9 mouse cellular contexts compared by ENCODE assay signal in the genomic region with DNA sequence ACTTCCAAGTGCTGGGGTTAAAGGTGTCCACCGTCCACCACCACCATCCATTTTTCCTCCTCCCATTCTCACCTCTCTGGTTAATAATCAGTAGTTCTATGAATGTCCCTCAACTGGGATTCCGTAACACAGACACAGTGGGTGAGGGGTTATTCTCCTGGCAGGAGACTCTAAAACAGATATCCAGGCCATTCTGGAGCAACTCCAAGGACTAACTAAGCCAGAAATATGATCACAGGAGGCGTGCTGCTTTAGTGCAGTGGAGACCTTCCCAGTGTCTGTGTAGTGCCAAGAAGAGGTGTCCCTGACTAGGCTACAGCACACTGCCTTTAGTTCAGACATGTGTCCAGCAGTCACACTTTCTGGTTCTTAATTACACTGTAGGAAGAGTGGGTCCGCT. TPM values are rescaled to one million over a fixed set of nuclear protein-coding genes. Genes with fewer than 3 reads are reported as not detected.
DNase-seq lines count a peak whose midpoint lies in the region; ATAC-seq and TF ChIP-seq lines count a peak whose summit lies in the region.
"Had no signal": no experiment of that assay in that cellular context is flagged by ENCODE, and none has a peak within 500 bp of the region (broad histone marks: within the 10 kb centered on the region; RNA-seq: fewer than 3 reads in every experiment).

No protein-coding gene starts in this region.

- WGBS in forebrain, embryonic 10.5 days = 85% methylated on average over 4 of the region's 4 CpGs
- 80% methylated on average over 4 of the region's 4 CpGs for WGBS in forebrain, embryonic 11.5 days
- 42% methylated on average over 4 of the region's 4 CpGs for WGBS in forebrain, embryonic 15.5 days
- 40% methylated on average over 4 of the region's 4 CpGs for WGBS in stomach, embryonic 16.5 days

- no peaks in the 10 kb centered on the region for H3K36me3 ChIP-seq in forebrain, embryonic 10.5 days (replicated peaks)
- no peaks in the 10 kb centered on the region for H3K36me3 ChIP-seq in forebrain, embryonic 11.5 days (ENCODE audit: control insufficient read depth, insufficient read depth, low read length)
- H3K36me3 ChIP-seq in ES-E14 (ENCODE audit: control insufficient read depth, insufficient read depth, low read length, poor library complexity, severe bottlenecking) = no peaks in the 10 kb centered on the region
- no peaks in the 10 kb centered on the region for H3K36me3 ChIP-seq in forebrain, embryonic 15.5 days
- H3K36me3 ChIP-seq in stomach, embryonic 16.5 days (ENCODE audit: control insufficient read depth, insufficient read depth, low read length) = no peaks in the 10 kb centered on the region

- H3K4me2 ChIP-seq in forebrain, embryonic 11.5 days (ENCODE audit: low read depth, low read length, severe bottlenecking) = no peak overlapping the region
- no peak overlapping the region for H3K4me2 ChIP-seq in forebrain, embryonic 15.5 days (replicated peaks)
- H3K4me2 ChIP-seq in stomach, embryonic 16.5 days (ENCODE audit: low read depth, low read length) = peak overlapping the region; percentile 17; the same call in 1 of the 2 replicates

- no peak for ATAC-seq in forebrain, embryonic 11.5 days (replicated peaks; ENCODE audit: low FRiP score)
- peak; percentile 72 for ATAC-seq in forebrain, embryonic 15.5 days (replicated peaks)
- peak; percentile 35 for ATAC-seq in stomach, embryonic 16.5 days (ENCODE audit: insufficient read depth, low FRiP score)
- no peak for ATAC-seq in activated CD4-positive, CD25-positive, alpha-beta regulatory T cell, adult 4 months

- H3K4me1 ChIP-seq in forebrain, embryonic 10.5 days = peaks cover 47% of the 10 kb centered on the region
- H3K4me1 ChIP-seq in forebrain, embryonic 11.5 days (replicated peaks; ENCODE audit: control insufficient read depth, insufficient read depth, low read length) = peaks cover 2% of the 10 kb centered on the region; the same call in 1 of the 2 replicates
- H3K4me1 ChIP-seq in ES-E14 (ENCODE audit: control insufficient read depth in 2 of 2, insufficient read depth in 2 of 2, low read length in 2 of 2, poor library complexity in 1 of 2) = peaks cover 14 to 27% of the 10 kb centered on the region in 2 experiments
- peaks cover 55% of the 10 kb centered on the region for H3K4me1 ChIP-seq in forebrain, embryonic 15.5 days
- H3K4me1 ChIP-seq in stomach, embryonic 16.5 days (ENCODE audit: control insufficient read depth, insufficient read depth, low read length) = peaks cover 69% of the 10 kb centered on the region

- no peaks in the 10 kb centered on the region for H3K27me3 ChIP-seq in forebrain, embryonic 10.5 days (ENCODE audit: poor library complexity, severe bottlenecking)
- H3K27me3 ChIP-seq in forebrain, embryonic 11.5 days (ENCODE audit: control insufficient read depth, insufficient read depth, low read length) = no peaks in the 10 kb centered on the region
- no peaks in the 10 kb centered on the region for H3K27me3 ChIP-seq in forebrain, embryonic 15.5 days
- no peaks in the 10 kb centered on the region for H3K27me3 ChIP-seq in stomach, embryonic 16.5 days (ENCODE audit: control insufficient read depth, insufficient read depth, low read length)
- H3K27me3 ChIP-seq: CH12.LX had no signal

- in situ Hi-C loops in ES-E14 (cut with MboI; ENCODE audit: low sequenced_read_pairs in 2 of 2, unreplicated experiment in 2 of 2) = no loop called here

- no peak overlapping the region for H3K9ac ChIP-seq in forebrain, embryonic 11.5 days (ENCODE audit: low read length)
- no peak overlapping the region for H3K9ac ChIP-seq in ES-E14 (ENCODE audit: insufficient read depth, low read depth, low read length, poor library complexity, severe bottlenecking)
- H3K9ac ChIP-seq in forebrain, embryonic 15.5 days (replicated peaks) = no peak overlapping the region
- no peak overlapping the region for H3K9ac ChIP-seq in stomach, embryonic 16.5 days (ENCODE audit: low read length)

- no peak for DNase-seq in forebrain, embryonic 10.5 days (ENCODE audit: extremely low spot score, low spot score)
- DNase-seq in forebrain, embryonic 11.5 days (ENCODE audit: low spot score) = no peak
- DNase-seq in ES-E14 (ENCODE audit: low read depth, low spot score) = no peak
- peak; percentile 71 to 80 for DNase-seq in kidney, adult 8-10 months
- no peak for DNase-seq in frontal cortex, postnatal 25 days (ENCODE audit: low spot score in 2 of 2)

- H3K27ac ChIP-seq in forebrain, embryonic 10.5 days = peak overlapping the region; percentile 12
- H3K27ac ChIP-seq in forebrain, embryonic 11.5 days (ENCODE audit: low read depth, low read length) = no peak overlapping the region
- H3K27ac ChIP-seq in ES-E14 (ENCODE audit: insufficient read depth, low read depth, low read length, poor library complexity, severe bottlenecking) = peak overlapping the region; percentile 77; the same call in 1 of the 2 replicates
- H3K27ac ChIP-seq in forebrain, embryonic 15.5 days (replicated peaks) = peak overlapping the region; percentile 56
- peak overlapping the region; percentile 94 for H3K27ac ChIP-seq in stomach, embryonic 16.5 days (ENCODE audit: low read length)

- H3K9me3 ChIP-seq in forebrain, embryonic 10.5 days = no peaks in the 10 kb centered on the region
- H3K9me3 ChIP-seq in forebrain, embryonic 11.5 days (ENCODE audit: control insufficient read depth, low read length) = no peaks in the 10 kb centered on the region
- H3K9me3 ChIP-seq in ES-E14 (ENCODE audit: control insufficient read depth, insufficient read depth, low read depth, low read length) = no peaks in the 10 kb centered on the region
- H3K9me3 ChIP-seq in forebrain, embryonic 15.5 days = no peaks in the 10 kb centered on the region
- no peaks in the 10 kb centered on the region for H3K9me3 ChIP-seq in stomach, embryonic 16.5 days (replicated peaks; ENCODE audit: control insufficient read depth, low read length)

- H3K4me3 ChIP-seq in forebrain, embryonic 10.5 days = no peak overlapping the region
- H3K4me3 ChIP-seq in forebrain, embryonic 11.5 days (ENCODE audit: low read depth, low read length) = no peak overlapping the region
- H3K4me3 ChIP-seq in ES-E14 (ENCODE audit: insufficient read depth in 1 of 2, low read depth in 1 of 2, low read length in 2 of 2, poor library complexity in 1 of 2, severe bottlenecking in 1 of 2) = no peak overlapping the region
- H3K4me3 ChIP-seq in forebrain, embryonic 15.5 days = no peak overlapping the region
- H3K4me3 ChIP-seq in stomach, embryonic 16.5 days (replicated peaks; ENCODE audit: low read length) = no peak overlapping the region

TF ChIP-seq in ES-E14, 5 proteins besides CTCF, POLR2A, EP300 and RAD21:
- TF ChIP-seq HCFC1 (IDR thresholded peaks at IDR 0.05; ENCODE audit: borderline replicate concordance, insufficient read depth, low read length) (no peak), MAFK (IDR thresholded peaks at IDR 0.05; ENCODE audit: insufficient read depth, low read depth, low read length) (no peak), CHD2 (IDR thresholded peaks at IDR 0.05; ENCODE audit: low read depth, low read length) (no peak), ZNF384 (IDR thresholded peaks at IDR 0.05; ENCODE audit: low read depth, low read length) (no peak), ZC3H11A (IDR thresholded peaks at IDR 0.05; ENCODE audit: borderline replicate concordance, low read depth, low read length) (no peak)

RNA-seq across cellular contexts. Expression of a gene that starts 53.1 kb away (rescaled TPM):
- 10.6 and 14.3 TPM in 2 replicates for polyA plus RNA-seq in forebrain, embryonic 10.5 days (2016; fragmentation: Nextera tagmentation; extraction: Ambion mirVana)
- polyA plus RNA-seq in forebrain, embryonic 11.5 days (2014; fragmentation: Nextera tagmentation; extraction: Ambion mirVana) = 28.2 and 31.5 TPM in 2 replicates
- total RNA-seq in ES-E14 (2012; rRNA removed) = 60.6 and 101 TPM in 2 replicates
- 10.6 and 13.3 TPM in 2 replicates for polyA plus RNA-seq in forebrain, embryonic 15.5 days (2015; fragmentation: Nextera tagmentation; extraction: Ambion mirVana)
- polyA plus RNA-seq in stomach, embryonic 16.5 days (2015; fragmentation: Nextera tagmentation; extraction: Ambion mirVana) = 15.0 and 15.2 TPM in 2 replicates
- polyA plus RNA-seq in activated CD4-positive, CD25-positive, alpha-beta regulatory T cell, adult 4 months (2017; shearing (Covaris generic)) = 1 to 10 TPM in 1 of 2 experiments, under 1 TPM in 1; 0.85 to 1.6 TPM

Comparison
In these comparisons a context has a peak if more than half of its experiments do, and no peak if none do; other contexts are left out.
1. ATAC-seq: peak in forebrain, embryonic 15.5 days (single experiment) and stomach, embryonic 16.5 days (single experiment); none in forebrain, embryonic 11.5 days (single experiment) and activated CD4-positive, CD25-positive, alpha-beta regulatory T cell, adult 4 months (single experiment).
2. DNase-seq: peak in kidney, adult 8-10 months (2 of 2); none in forebrain, embryonic 10.5 days (single experiment), forebrain, embryonic 11.5 days (single experiment), ES-E14 (single experiment) and frontal cortex, postnatal 25 days (0 of 2).